Mouse (Mus musculus) heart, postnatal 0 days (tissue): ENCODE results near the gene Sugt1.

Experiments used
- CTCF ChIP-seq: IDR thresholded peaks from 2 replicates; pipeline ENCODE4 v1.5.1; 2016; ENCODE audit warnings: antibody characterized with exemption, control low read depth, low read depth
- EP300 ChIP-seq: IDR thresholded peaks from 2 replicates; pipeline ENCODE4 v1.6.1; 2016; ENCODE audit warnings: antibody characterized with exemption, low read depth

GRCm38 (mm10) chr14:79662001-79662400 is 74.5 kb downstream of the Sugt1 start, which contains the start of gene Cnmd:
- TF ChIP-seq CTCF = no peak
- TF ChIP-seq EP300 = no peak
